Comparison of ENCODE assay signal across 9 mouse cellular contexts in the genomic region with DNA sequence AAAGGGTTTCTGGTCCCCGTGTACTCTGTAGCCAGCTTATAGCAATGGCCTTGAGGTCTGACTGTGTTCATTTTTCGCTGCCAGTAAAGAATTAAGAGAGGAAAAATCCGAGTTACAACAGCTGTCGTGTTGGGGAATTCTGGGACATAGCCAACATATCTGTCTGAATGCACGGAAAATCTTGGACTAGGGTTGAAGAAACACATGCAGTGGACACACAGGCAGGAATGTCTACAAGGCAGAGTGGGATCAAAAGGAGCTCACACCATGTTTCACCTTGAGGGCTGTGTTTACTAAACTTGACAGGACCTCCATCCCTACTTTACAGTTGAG. TPM values are rescaled to one million over a fixed set of nuclear protein-coding genes. Genes with fewer than 3 reads are reported as not detected.
DNase-seq lines count a peak whose midpoint lies in the region; ATAC-seq lines count a peak whose summit lies in the region.
"Had no signal": no experiment of that assay in that cellular context is flagged by ENCODE, and none has a peak within 500 bp of the region (broad histone marks: within the 10 kb centered on the region; RNA-seq: fewer than 3 reads in every experiment).

No protein-coding gene starts in this region.

- no peaks in the 10 kb centered on the region for H3K9me3 ChIP-seq in limb, embryonic 13.5 days
- no peaks in the 10 kb centered on the region for H3K9me3 ChIP-seq in stomach, embryonic 16.5 days (replicated peaks; ENCODE audit: control insufficient read depth, low read length)

- ATAC-seq in limb, embryonic 13.5 days (ENCODE audit: low FRiP score, low read depth): no peak
- peak; percentile 34; the same call in 1 of the 2 replicates for ATAC-seq in stomach, embryonic 16.5 days (ENCODE audit: insufficient read depth, low FRiP score)

- peak overlapping the region; percentile 68 for H3K4me2 ChIP-seq in limb, embryonic 13.5 days (replicated peaks)
- H3K4me2 ChIP-seq in stomach, embryonic 16.5 days (ENCODE audit: low read depth, low read length): peak overlapping the region; percentile 67

- 0 out of 2 replicates have a peak, but pooled peaks cover 3% of the 10 kb centered on the region for H3K4me1 ChIP-seq in limb, embryonic 13.5 days
- H3K4me1 ChIP-seq in stomach, embryonic 16.5 days (ENCODE audit: control insufficient read depth, insufficient read depth, low read length): no peaks in the 10 kb centered on the region

- peaks cover 9% of the 10 kb centered on the region for H3K36me3 ChIP-seq in limb, embryonic 13.5 days
- no peaks in the 10 kb centered on the region for H3K36me3 ChIP-seq in stomach, embryonic 16.5 days (ENCODE audit: control insufficient read depth, insufficient read depth, low read length)

- no peaks in the 10 kb centered on the region for H3K27me3 ChIP-seq in limb, embryonic 13.5 days
- H3K27me3 ChIP-seq in stomach, embryonic 16.5 days (ENCODE audit: control insufficient read depth, insufficient read depth, low read length): no peaks in the 10 kb centered on the region

- WGBS in limb, embryonic 13.5 days: 19% methylated on average over 5 of the region's 5 CpGs
- 13% methylated on average over 5 of the region's 5 CpGs for WGBS in stomach, embryonic 16.5 days

- H3K9ac ChIP-seq in limb, embryonic 13.5 days: peak overlapping the region; percentile 73
- H3K9ac ChIP-seq in stomach, embryonic 16.5 days (ENCODE audit: low read length): peak overlapping the region; percentile 82

- DNase-seq in cerebellum, adult 9-10 months: peak; percentile 22
- no peak for DNase-seq in cerebellum, postnatal 36 days
- DNase-seq in retina, postnatal 1 day: peak; percentile 3
- no peak for DNase-seq in retina, embryonic 14.5 days (ENCODE audit: low spot score)
- no peak for DNase-seq in thymus, adult 18-20 months
- no peak for DNase-seq in layer of hippocampus, adult 18-20 months (ENCODE audit: low spot score in 2 of 2)

- no peak overlapping the region for H3K27ac ChIP-seq in limb, embryonic 13.5 days
- no peak overlapping the region for H3K27ac ChIP-seq in stomach, embryonic 16.5 days (ENCODE audit: low read length)

- H3K4me3 ChIP-seq in limb, embryonic 13.5 days: peak overlapping the region; percentile 70
- H3K4me3 ChIP-seq in stomach, embryonic 16.5 days (replicated peaks; ENCODE audit: low read length): peak overlapping the region; percentile 72

RNA-seq across cellular contexts. Expression of a gene that starts 0.7 kb away (rescaled TPM):
- polyA plus RNA-seq in limb, embryonic 13.5 days (2015; fragmentation: Nextera tagmentation; extraction: Ambion mirVana): 7.9 and 9.5 TPM in 2 replicates
- polyA plus RNA-seq in stomach, embryonic 16.5 days (2015; fragmentation: Nextera tagmentation; extraction: Ambion mirVana): 7.5 and 10.0 TPM in 2 replicates
- 1 to 10 TPM; 5.6 to 6.6 TPM for total RNA-seq in layer of hippocampus, adult 18-20 months (2021)
- polyA plus RNA-seq: erythroblast, embryonic 14.5 days had no signal

RNA-seq across cellular contexts. Expression of a gene that starts 20.6 kb away (rescaled TPM):
- 2.8 and 3.0 TPM in 2 replicates for polyA plus RNA-seq in limb, embryonic 13.5 days (2015; fragmentation: Nextera tagmentation; extraction: Ambion mirVana)
- 2.1 and 2.2 TPM in 2 replicates for polyA plus RNA-seq in stomach, embryonic 16.5 days (2015; fragmentation: Nextera tagmentation; extraction: Ambion mirVana)
- 1 to 10 TPM; 3.0 to 3.5 TPM for total RNA-seq in layer of hippocampus, adult 18-20 months (2021)

RNA-seq across cellular contexts. Expression of a gene that starts 52.2 kb away (rescaled TPM):
- 2.2 and 2.3 TPM in 2 replicates for polyA plus RNA-seq in limb, embryonic 13.5 days (2015; fragmentation: Nextera tagmentation; extraction: Ambion mirVana)
- 1.9 and 2.1 TPM in 2 replicates for polyA plus RNA-seq in stomach, embryonic 16.5 days (2015; fragmentation: Nextera tagmentation; extraction: Ambion mirVana)
- total RNA-seq in layer of hippocampus, adult 18-20 months (2021): 10 to 100 TPM in 1 of 2 experiments, 1 to 10 TPM in 1; 9.9 to 13.7 TPM
- polyA plus RNA-seq: erythroblast, embryonic 14.5 days had no signal

RNA-seq across cellular contexts. Expression of a gene that starts 57.6 kb away (rescaled TPM):
- 0.25 and 0.32 TPM in 2 replicates for polyA plus RNA-seq in limb, embryonic 13.5 days (2015; fragmentation: Nextera tagmentation; extraction: Ambion mirVana)
- 0.31 and 0.47 TPM in 2 replicates for polyA plus RNA-seq in stomach, embryonic 16.5 days (2015; fragmentation: Nextera tagmentation; extraction: Ambion mirVana)
- total RNA-seq in layer of hippocampus, adult 18-20 months (2021): under 1 TPM; 0.58 to 0.74 TPM
- polyA plus RNA-seq: erythroblast, embryonic 14.5 days had no signal

Comparison
In these comparisons a context has a peak if more than half of its experiments do, and no peak if none do; other contexts are left out.
1. DNase-seq: peak in cerebellum, adult 9-10 months (single experiment) and retina, postnatal 1 day (single experiment); none in cerebellum, postnatal 36 days (0 of 2), retina, embryonic 14.5 days (single experiment), thymus, adult 18-20 months (0 of 2) and layer of hippocampus, adult 18-20 months (0 of 2).